Mouse (Mus musculus) gastrocnemius, postnatal 25 days (tissue): ENCODE data around the gene Nup98. TPM values are rescaled to one million over a fixed set of nuclear protein-coding genes. Genes with fewer than 3 reads are reported as not detected.
A peak's percentile ranks its signal among the peaks of the same experiment; 100 is the strongest.

Experiments
- DNase-seq: peaks from one replicate; pipeline ENCODE4 v3.0.0; 2022
- total RNA-seq, 2 experiments: library from RNA; stranded (reverse); gene quantifications; 1 replicate in 1 of 2; 2 replicates in 1 of 2; pipeline ENCODE4 v1.2.3; 2021

Gene Nup98
- total RNA-seq, 2 experiments from 2014 or later = 19.9 to 22.9 TPM

DNA sequence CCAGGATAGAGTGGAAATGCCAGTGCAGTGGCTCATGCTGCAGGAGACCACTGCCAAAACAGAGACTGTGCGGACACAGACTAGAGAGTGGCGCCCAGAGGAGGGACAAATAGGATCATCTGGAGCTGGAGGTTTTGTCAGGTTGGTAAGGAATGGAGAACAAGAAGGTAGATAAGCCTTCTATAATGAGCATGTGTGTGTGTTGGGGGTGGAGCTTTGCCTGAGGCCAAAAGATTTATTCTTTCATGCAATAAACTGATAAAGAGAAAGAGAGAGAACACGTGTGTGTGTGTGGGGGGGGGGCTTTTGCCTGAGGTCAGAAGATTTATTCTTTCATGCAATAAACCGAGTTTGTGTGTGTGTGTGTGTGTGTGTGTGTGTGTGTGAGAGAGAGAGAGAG lies 23.1 kb upstream of the Nup98 start:
- no peak for DNase-seq

DNA sequence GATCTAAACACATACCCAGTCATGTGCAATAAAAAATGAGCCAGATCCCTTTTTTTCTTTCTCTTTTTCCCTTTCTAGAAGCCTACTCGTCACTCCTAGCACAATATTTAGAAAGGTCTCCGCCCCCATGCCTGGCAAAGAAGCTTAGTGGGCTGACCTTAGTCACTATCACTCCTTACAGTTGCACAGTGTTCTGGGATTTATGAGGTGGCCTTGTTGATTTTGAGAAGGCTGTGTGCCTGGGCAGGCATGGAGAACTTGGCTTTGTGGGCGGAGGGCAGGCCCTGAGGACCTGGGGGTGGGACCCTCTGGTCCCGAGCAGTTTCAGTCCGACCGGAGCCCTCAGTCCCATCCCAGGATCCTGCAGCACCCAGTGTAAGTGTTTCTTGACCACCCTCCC lies 19.8 kb upstream of the Nup98 start:
- no peak for DNase-seq

DNA sequence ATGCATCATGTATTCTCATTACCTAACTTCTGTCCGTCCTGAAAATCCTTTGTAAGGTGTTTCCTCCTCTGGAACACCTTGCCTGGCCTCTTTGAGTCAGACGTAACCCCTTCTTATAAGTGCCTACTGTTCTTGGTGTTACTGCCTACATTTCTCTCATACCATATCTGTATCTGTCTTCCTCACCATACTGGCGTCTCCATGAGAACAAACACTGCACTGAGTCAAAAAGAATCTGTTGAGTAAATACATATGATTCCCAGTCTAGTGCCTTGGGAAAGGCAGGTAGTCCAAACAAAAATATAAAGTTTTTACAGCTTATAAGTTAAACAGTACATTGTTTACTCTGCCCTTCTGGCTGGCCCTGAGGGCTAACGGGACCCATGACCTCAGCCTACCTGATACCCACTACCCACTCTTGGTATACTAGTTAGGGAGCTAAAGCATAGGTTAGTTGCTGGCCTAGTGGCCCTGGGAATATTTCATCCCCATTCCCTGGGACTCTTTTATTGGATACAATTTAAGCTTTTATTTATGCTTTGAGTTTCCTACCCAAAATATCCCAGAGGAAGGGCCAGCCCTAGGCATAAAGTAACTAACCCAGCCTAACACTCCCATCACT lies 18.2 kb upstream of the Nup98 start:
- DNase-seq = no peak

GRCm38 (mm10) chr7:102226051-102226450 lies 16.1 kb upstream of the Nup98 start:
- no peak for DNase-seq

DNA sequence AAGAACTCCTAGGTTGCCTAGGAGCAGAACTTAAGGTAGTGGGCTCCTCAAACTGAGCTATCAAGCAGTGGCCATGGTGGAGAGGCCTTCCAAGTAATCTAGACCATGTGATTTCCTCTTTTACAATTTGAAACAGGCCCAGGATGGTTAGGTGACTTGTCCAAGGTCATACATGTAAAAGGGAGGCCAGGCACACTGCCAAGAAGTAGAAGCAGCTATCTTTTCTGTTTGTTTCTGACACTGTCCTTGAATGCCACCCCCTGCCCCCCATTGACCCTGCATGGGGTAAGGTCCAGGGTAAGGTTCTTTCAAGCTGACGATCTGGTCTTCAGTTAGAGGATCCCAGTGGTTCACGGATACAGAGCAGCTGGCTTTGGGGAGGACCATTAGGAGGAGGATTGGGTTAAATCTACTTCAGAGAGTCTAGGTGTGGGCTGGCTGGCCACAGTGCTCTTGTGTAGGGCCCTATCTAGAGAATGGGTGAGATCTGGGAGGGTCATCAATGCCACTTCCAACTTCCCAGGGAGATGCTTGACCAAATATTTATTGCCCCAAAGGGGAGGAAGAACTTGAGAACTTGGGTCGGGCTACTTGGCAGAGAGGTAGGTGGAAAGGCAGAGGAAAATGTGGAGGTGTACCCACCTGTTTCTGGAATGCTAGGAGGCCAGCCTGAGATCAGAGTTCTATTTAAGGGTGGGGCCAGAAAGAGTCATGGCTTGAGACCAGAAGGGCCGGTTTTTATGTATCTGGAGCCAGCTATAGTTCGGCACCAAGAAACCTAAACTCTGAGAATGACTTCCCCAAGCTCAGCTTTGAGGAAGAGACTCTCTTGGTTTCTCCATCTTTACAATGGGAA lies 14.1 kb upstream of the Nup98 start:
- no peak for DNase-seq

GRCm38 (mm10) chr7:102222830-102223556 lies 13.0 kb upstream of the Nup98 start:
- peak; percentile 70 for DNase-seq

- DNase-seq = peak; percentile 29
Measured at GRCm38 (mm10) chr7:102222336-102222735, 12.4 kb upstream of the Nup98 start.

DNA sequence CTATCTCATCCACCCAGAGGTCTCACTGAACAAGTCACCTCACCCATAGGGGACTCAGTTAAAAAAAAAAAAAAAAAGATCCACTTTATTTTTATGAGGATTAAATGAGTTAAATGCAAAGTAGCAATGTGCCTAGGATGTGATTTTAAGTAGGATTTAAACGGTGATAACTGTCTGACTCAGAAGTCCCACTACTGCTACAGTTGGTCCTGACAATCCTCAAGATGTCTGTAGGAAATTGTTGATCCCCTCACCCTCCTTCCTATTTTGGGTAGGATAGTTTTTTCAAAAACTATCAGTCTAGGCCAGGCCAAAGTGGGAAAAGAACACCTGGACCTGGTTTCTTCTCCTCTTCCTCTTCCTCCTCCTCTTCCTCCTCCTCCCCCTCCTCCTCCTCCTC lies 11.9 kb upstream of the Nup98 start:
- DNase-seq = no peak

- DNase-seq = no peak
Measured at GRCm38 (mm10) chr7:102211071-102211470, 1.1 kb upstream of the Nup98 start.

GRCm38 (mm10) chr7:102208806-102209363 lies 1.1 kb downstream of the Nup98 start:
- DNase-seq = no peak

DNA sequence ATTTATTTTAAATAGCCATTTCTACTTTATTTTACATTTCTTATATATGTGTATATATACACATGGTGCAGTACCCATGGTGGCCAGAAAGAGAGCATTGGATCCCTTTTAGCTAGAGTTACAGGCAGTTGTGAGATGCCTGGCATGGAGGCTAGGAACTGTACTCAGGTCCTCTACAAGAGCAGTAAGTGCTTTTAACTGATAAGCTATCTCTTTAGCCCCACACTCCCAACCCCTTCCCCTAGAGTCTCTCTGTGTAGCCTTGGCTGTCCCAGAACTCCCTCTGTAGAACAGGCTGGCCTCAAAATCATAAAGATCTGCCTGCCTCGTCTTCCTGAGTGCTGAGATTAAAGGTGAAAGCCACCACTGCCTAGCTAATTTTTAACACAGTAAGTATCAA lies 4.3 kb downstream of the Nup98 start:
- no peak for DNase-seq

GRCm38 (mm10) chr7:102204296-102204857 lies 5.6 kb downstream of the Nup98 start:
- no peak for DNase-seq

- no peak for DNase-seq
Measured at GRCm38 (mm10) chr7:102200996-102201785, 8.8 kb downstream of the Nup98 start.

DNA sequence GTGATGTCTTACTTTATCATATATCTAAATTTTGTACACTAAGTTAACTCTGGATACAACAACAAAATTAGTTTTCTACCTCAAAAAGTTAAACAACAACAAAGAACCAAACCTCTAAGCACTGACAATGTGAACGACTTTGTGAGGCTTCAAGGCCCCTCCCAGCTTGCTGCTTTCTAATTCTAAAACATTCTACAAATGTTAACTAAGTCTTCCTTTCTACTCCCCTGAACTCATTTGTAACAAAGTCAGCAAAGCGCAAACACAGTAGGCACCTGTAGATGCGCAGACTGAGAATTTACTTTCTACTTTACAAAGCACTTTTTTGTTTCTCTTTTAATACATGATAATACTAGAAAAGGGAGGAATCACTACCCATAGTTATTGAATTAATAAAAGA lies 9.4 kb downstream of the Nup98 start:
- DNase-seq = no peak

- DNase-seq = no peak
Measured at GRCm38 (mm10) chr7:102192356-102192755, 17.6 kb downstream of the Nup98 start.

- DNase-seq = no peak
Measured at GRCm38 (mm10) chr7:102183849-102184248, 26.1 kb downstream of the Nup98 start.

DNA sequence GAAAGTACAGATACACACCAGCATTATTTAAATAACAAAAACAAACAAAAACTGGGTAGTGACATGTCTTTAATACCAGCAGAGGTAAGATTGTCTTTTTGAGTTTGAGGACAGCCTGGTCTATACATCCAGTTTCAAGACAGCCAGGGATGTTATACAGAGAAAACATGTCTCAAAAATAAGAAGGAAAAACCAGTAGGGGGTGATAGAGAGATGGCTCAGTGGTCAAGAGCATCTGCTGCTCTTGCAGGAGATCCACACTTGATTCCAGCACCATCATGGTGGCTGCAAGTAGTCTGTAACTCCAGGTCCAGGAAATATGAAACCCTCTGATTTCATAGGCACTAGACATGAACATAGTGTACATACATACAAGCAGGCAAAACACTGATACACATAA lies 39.7 kb downstream of the Nup98 start:
- no peak for DNase-seq

DNA sequence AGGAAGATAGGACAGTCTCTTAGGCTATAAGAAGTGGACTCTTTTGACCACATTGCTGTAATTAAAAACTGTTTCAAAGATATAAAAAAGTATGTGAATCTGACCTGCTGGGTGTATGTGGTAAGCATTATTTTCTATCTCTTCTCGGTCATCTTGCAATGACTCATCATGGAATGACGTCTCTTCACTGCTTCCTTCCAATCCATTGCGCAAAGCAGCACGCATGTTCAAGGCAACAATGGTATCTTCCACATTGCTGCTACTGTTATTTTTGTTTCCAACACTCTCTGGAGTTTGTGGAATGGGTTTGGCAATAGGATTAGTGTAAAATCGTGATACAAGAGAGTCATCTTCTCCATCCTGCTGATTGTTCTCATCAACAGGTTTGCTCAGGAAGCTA lies 56.3 kb downstream of the Nup98 start:
- no peak for DNase-seq

GRCm38 (mm10) chr7:102137898-102138297 lies 72.1 kb downstream of the Nup98 start:
- no peak for DNase-seq

GRCm38 (mm10) chr7:102137464-102137863 lies 72.5 kb downstream of the Nup98 start:
- no peak for DNase-seq

- no peak for DNase-seq
Measured at GRCm38 (mm10) chr7:102132395-102132794, 77.6 kb downstream of the Nup98 start.

DNA sequence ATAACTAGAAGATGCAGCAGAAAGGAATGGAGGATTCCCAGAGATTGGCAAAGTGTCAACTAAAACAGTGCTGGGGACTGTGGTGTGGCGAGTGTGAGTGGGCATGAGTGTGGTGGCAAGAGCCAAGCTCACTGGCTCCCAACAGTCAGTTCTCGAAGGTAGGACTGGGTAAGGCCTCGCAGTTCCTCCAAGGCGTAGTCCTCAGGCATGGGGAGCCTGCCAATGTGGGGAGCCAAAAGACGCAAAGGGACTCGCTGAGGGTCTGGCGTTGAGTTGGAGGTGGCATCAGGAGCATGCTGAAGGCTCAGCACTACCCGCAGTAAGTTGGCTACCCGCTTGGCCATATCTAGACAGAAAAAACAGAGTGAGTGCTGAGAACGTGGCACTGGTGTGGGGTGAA lies 89.7 kb downstream of the Nup98 start:
- no peak for DNase-seq
